Mouse (Mus musculus) embryonic fibroblast, embryonic 13.5 days (primary cell): ENCODE data around the gene 4930402F06Rik. TPM values are rescaled to one million over a fixed set of nuclear protein-coding genes. Genes with fewer than 3 reads are reported as not detected.

ENCODE experiments used
- H3K27ac ChIP-seq: 2 replicates; pipeline ENCODE4 v1.5.1; 2012; ENCODE audit warnings: low read length, control low read depth, inconsistent platforms; ENCODE audit not compliant: insufficient read depth
- H3K4me1 ChIP-seq: 2 replicates; pipeline ENCODE4 v1.6.1; 2011; ENCODE audit warnings: low read length; ENCODE audit not compliant: control insufficient read depth, insufficient read depth
- H3K4me3 ChIP-seq: 2 replicates; pipeline ENCODE4 v1.5.1; 2011; ENCODE audit warnings: mild to moderate bottlenecking, control low read depth, low read length; ENCODE audit not compliant: insufficient read depth
- CTCF ChIP-seq: IDR thresholded peaks from 2 replicates; pipeline ENCODE4 v1.5.1; 2011; ENCODE audit warnings: mild to moderate bottlenecking, control low read depth, low read length, moderate library complexity, borderline replicate concordance; ENCODE audit not compliant: insufficient read depth
- POLR2A ChIP-seq: IDR thresholded peaks from 2 replicates; pipeline ENCODE4 v1.6.1; 2011; ENCODE audit warnings: low read depth, mild to moderate bottlenecking, control low read depth, low read length, moderate library complexity
- polyA plus RNA-seq: library from polyadenylated mRNA; stranded (reverse); fragments of >200 nt; gene quantifications from 2 replicates; pipeline ENCODE4 v1.2.4, GENCODE M21; 2011; ENCODE audit warnings: low read depth; ENCODE audit not compliant: missing spikeins, insufficient read length

The 4930402F06Rik gene
- polyA plus RNA-seq, 1 experiment = not detected

DNA sequence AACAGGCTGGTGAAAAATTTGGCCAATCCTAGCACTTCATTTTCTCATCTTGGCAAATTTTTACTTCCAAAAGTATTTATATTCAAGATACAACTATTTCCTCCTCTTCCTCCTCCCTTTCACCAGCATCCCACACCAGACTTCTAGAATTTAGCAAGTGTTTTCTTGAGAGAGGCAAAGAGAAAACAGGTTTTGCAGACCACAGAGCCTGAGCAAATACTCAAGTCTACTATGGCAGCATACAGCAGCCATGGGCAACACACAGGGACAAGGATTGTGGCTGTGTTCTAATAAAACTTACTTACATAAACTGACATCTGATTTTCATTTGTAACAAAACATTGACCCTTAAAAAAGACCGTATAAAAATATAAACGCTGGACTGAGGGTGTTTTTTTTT, 65.8 kb downstream of the 4930402F06Rik start:
- TF ChIP-seq CTCF (no peak), POLR2A (no peak)
- Histone ChIP-seq H3K4me1 (peaks cover 7% of the 10 kb centered on the region; the same call in 1 of the 2 replicates), H3K27ac (no peak overlapping the region), H3K4me3 (no peak overlapping the region)

- H3K27ac ChIP-seq = no peak overlapping the region
- no peak overlapping the region for H3K4me3 ChIP-seq
- TF ChIP-seq POLR2A (no peak), CTCF (no peak)
- H3K4me1 ChIP-seq = 0 out of 2 replicates have a peak, but pooled peaks cover 2% of the 10 kb centered on the region
Observed at GRCm38 (mm10) chr2:35329061-35329460, 67.9 kb downstream of the 4930402F06Rik start.

GRCm38 (mm10) chr2:35328064-35328792, 68.7 kb downstream of the 4930402F06Rik start:
- TF ChIP-seq CTCF (no peak), POLR2A (no peak)
- Histone ChIP-seq H3K4me1 (no peaks in the 10 kb centered on the region), H3K4me3 (no peak overlapping the region), H3K27ac (no peak overlapping the region)

DNA sequence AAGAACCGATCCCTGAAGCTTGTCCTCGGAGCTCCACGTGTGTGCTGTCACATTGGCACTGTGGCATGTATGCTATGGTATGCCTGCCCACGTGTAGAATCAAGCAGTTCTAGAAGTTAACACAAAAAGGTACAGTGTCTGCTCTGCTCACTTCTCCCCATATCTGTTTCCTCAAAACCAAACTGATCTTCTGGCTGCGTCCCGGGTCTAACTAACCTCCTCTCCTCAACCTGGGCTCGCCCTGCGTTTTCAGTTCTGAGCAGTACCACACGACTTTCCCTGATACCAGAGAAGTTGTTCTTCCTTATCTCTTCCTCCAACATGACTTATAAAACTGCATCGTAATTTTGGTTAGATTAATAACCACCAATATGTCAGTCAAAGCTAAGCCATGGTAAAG, 69.4 kb downstream of the 4930402F06Rik start:
- no peak overlapping the region for H3K4me3 ChIP-seq
- no peaks in the 10 kb centered on the region for H3K4me1 ChIP-seq
- TF ChIP-seq CTCF (no peak), POLR2A (no peak)
- no peak overlapping the region for H3K27ac ChIP-seq

GRCm38 (mm10) chr2:35326931-35327330, 70.0 kb downstream of the 4930402F06Rik start:
- Histone ChIP-seq H3K4me3 (no peak overlapping the region), H3K4me1 (no peaks in the 10 kb centered on the region), H3K27ac (no peak overlapping the region)
- TF ChIP-seq CTCF (no peak), POLR2A (no peak)

DNA sequence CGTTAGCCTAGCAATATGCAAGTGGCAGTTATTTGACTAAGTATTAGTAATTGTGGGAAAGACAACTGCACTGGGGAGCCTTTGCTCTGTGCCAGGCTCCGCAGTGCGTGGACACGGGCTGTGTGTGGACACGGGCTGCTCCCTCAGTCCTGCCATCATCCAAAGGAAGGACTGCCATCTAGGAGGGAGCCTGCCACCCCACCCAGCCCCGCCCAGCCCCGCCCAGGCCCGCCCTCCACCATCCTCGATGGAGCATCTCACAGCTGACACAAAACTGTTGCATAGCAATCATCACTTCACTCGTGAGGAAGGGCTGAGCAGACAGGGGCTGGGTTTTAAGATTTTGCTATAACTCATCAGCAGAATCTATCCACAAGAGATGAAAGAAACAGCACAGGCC, 71.0 kb downstream of the 4930402F06Rik start:
- no peak overlapping the region for H3K27ac ChIP-seq
- no peak for TF ChIP-seq POLR2A
- TF ChIP-seq CTCF = no peak
- H3K4me3 ChIP-seq = no peak overlapping the region
- no peaks in the 10 kb centered on the region for H3K4me1 ChIP-seq

Other genes starting within 250 kb of the 4930402F06Rik start
- gene Rab14, start 196.1 kb downstream of the 4930402F06Rik start, polyA plus RNA-seq = 151 and 159 TPM in 2 replicates
- 451 and 719 TPM in 2 replicates for gene Gsn, start 140.8 kb downstream of the 4930402F06Rik start, polyA plus RNA-seq
- 36.2 and 45.4 TPM in 2 replicates for gene Stom, start 60.2 kb downstream of the 4930402F06Rik start, polyA plus RNA-seq
- gene 4930568D16Rik, start 29.4 kb downstream of the 4930402F06Rik start, polyA plus RNA-seq = not detected in 2 replicates
- gene Ggta1, start 66.1 kb upstream of the 4930402F06Rik start, polyA plus RNA-seq = 58.5 and 77.0 TPM in 2 replicates
- 29.7 and 38.7 TPM in 2 replicates for gene Dab2ip, start 161.1 kb upstream of the 4930402F06Rik start, polyA plus RNA-seq